Mouse (Mus musculus): ENCODE measurements around the gene Ppp1r9a. TPM values are rescaled to one million over a fixed set of nuclear protein-coding genes. Genes with fewer than 3 reads are reported as not detected.

The Ppp1r9a gene
- polyA plus RNA-seq, 1 experiment from 2014 or later: 40.1 TPM

DNA sequence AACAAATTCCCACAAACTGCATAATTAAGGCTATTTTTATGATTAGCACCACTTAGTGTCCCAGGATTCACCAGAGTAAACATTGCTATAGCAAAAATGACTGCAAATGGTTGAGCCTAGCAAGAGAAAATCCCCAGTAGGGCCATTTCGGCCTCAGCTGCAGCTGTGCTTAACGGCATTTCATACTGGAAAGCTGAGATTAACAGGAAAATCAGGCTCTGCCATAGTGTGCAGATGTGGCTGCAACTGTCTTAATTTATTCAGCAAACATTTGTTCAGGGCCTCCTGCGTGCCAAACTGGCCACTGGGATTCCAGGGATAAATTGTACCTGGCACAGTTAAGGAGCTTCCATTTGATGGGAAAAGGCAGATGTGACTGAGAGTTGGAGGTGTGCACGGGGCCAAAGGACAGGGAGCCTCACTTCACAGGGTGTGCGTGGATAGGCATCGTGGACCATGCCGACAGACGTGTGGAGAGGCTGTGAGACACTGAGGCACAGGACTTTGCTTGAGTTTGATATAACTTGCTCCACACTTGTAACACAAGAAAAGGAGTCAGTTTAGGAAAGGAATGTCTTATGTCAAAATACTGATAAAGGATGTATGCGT is 192.8 kb downstream of the Ppp1r9a start:
- no peak overlapping the region for H3K27ac ChIP-seq (ENCODE audit: low read depth, low read length)
- 73% methylated on average over 9 of the region's 9 CpGs for WGBS
- no peaks in the 10 kb centered on the region for H3K36me3 ChIP-seq (ENCODE audit: control insufficient read depth, insufficient read depth, low read length)
- no peaks in the 10 kb centered on the region for H3K9me3 ChIP-seq (ENCODE audit: control insufficient read depth, low read length)
- H3K4me1 ChIP-seq (ENCODE audit: control insufficient read depth, insufficient read depth, low read depth, low read length): no peaks in the 10 kb centered on the region; the same call in 1 of the 2 replicates
- H3K4me2 ChIP-seq (ENCODE audit: low read length): no peak overlapping the region
- ATAC-seq: peak; percentile 72
- no peaks in the 10 kb centered on the region for H3K27me3 ChIP-seq (replicated peaks; ENCODE audit: control insufficient read depth, insufficient read depth, low read length)
- no peak overlapping the region for H3K9ac ChIP-seq (ENCODE audit: low read depth, low read length)
- no peak overlapping the region for H3K4me3 ChIP-seq (ENCODE audit: low read length)

- H3K4me1 ChIP-seq (ENCODE audit: control insufficient read depth, insufficient read depth, low read depth, low read length): no peaks in the 10 kb centered on the region; the same call in 1 of the 2 replicates
- H3K27me3 ChIP-seq (replicated peaks; ENCODE audit: control insufficient read depth, insufficient read depth, low read length): no peaks in the 10 kb centered on the region
- no peak overlapping the region for H3K9ac ChIP-seq (ENCODE audit: low read depth, low read length)
- H3K27ac ChIP-seq (ENCODE audit: low read depth, low read length): no peak overlapping the region
- H3K9me3 ChIP-seq (ENCODE audit: control insufficient read depth, low read length): no peaks in the 10 kb centered on the region
- H3K4me3 ChIP-seq (ENCODE audit: low read length): no peak overlapping the region
- no peak overlapping the region for H3K4me2 ChIP-seq (ENCODE audit: low read length)
- 50% methylated on average over 3 of the region's 3 CpGs for WGBS
- no peaks in the 10 kb centered on the region for H3K36me3 ChIP-seq (ENCODE audit: control insufficient read depth, insufficient read depth, low read length)
- ATAC-seq: no peak
Measured at GRCm38 (mm10) chr6:5097309-5097708, 194.6 kb downstream of the Ppp1r9a start.

- Histone ChIP-seq H3K27me3 (replicated peaks; ENCODE audit: control insufficient read depth, insufficient read depth, low read length) (no peaks in the 10 kb centered on the region), H3K4me1 (ENCODE audit: control insufficient read depth, insufficient read depth, low read depth, low read length) (no peaks in the 10 kb centered on the region; the same call in 1 of the 2 replicates), H3K36me3 (ENCODE audit: control insufficient read depth, insufficient read depth, low read length) (no peaks in the 10 kb centered on the region), H3K4me2 (ENCODE audit: low read length) (no peak overlapping the region), H3K9ac (ENCODE audit: low read depth, low read length) (no peak overlapping the region), H3K4me3 (ENCODE audit: low read length) (no peak overlapping the region), H3K27ac (ENCODE audit: low read depth, low read length) (no peak overlapping the region), H3K9me3 (ENCODE audit: control insufficient read depth, low read length) (no peaks in the 10 kb centered on the region)
- ATAC-seq: no peak
- 62% methylated on average over 5 of the region's 5 CpGs for WGBS
Measured at GRCm38 (mm10) chr6:5099282-5099681, 196.6 kb downstream of the Ppp1r9a start.

DNA sequence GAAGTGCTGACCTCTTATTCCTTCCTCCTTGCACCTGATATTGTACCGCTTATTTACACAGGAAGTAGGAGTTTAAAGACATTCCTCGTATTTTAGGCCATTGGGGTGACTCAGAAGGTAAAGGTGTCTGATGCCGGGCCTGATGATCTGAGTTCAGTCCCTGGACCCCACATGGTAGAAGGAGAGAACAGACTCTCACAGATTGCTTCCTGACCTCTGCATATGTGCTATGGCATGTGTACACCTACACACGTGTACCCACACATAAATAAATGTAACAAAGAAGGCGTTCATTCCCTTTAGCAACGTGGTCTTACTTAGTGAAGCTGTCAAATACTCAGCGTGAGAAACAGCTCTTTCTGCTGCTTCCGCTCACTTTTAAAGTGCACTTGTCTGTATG is 197.1 kb downstream of the Ppp1r9a start:
- Histone ChIP-seq H3K4me2 (ENCODE audit: low read length) (no peak overlapping the region), H3K4me1 (ENCODE audit: control insufficient read depth, insufficient read depth, low read depth, low read length) (no peaks in the 10 kb centered on the region; the same call in 1 of the 2 replicates), H3K27ac (ENCODE audit: low read depth, low read length) (no peak overlapping the region), H3K27me3 (replicated peaks; ENCODE audit: control insufficient read depth, insufficient read depth, low read length) (no peaks in the 10 kb centered on the region), H3K9me3 (ENCODE audit: control insufficient read depth, low read length) (no peaks in the 10 kb centered on the region), H3K9ac (ENCODE audit: low read depth, low read length) (no peak overlapping the region), H3K36me3 (ENCODE audit: control insufficient read depth, insufficient read depth, low read length) (no peaks in the 10 kb centered on the region), H3K4me3 (ENCODE audit: low read length) (no peak overlapping the region)
- WGBS: 74% methylated on average over 8 of the region's 8 CpGs
- ATAC-seq: no peak

GRCm38 (mm10) chr6:5100347-5100746 is 197.6 kb downstream of the Ppp1r9a start:
- Histone ChIP-seq H3K36me3 (ENCODE audit: control insufficient read depth, insufficient read depth, low read length) (no peaks in the 10 kb centered on the region), H3K4me2 (ENCODE audit: low read length) (no peak overlapping the region), H3K9ac (ENCODE audit: low read depth, low read length) (no peak overlapping the region), H3K4me3 (ENCODE audit: low read length) (no peak overlapping the region), H3K27ac (ENCODE audit: low read depth, low read length) (no peak overlapping the region), H3K4me1 (ENCODE audit: control insufficient read depth, insufficient read depth, low read depth, low read length) (no peaks in the 10 kb centered on the region; the same call in 1 of the 2 replicates), H3K27me3 (replicated peaks; ENCODE audit: control insufficient read depth, insufficient read depth, low read length) (no peaks in the 10 kb centered on the region), H3K9me3 (ENCODE audit: control insufficient read depth, low read length) (no peaks in the 10 kb centered on the region)
- ATAC-seq: no peak
- WGBS: 84% methylated on average over 10 of the region's 10 CpGs

DNA sequence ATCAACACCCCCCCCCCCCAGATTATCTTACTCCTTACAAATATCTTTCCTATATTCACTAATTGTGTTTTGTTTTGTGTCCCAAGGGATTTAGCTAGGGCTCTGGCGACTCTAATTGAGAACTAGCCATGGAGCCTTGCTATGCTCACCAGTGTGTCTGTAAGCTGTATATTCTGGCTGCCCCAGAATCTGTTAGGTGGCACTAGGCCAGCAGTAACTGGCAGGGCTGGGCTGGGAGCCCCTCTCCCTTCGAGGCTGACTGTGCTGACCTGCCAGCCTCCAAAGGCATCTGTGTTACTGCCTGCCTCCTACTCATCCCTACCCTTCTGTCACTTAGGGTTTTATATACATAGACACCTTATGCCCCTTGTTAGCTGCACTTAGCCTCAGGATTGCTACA is 200.0 kb downstream of the Ppp1r9a start:
- Histone ChIP-seq H3K4me3 (ENCODE audit: low read length) (no peak overlapping the region), H3K27ac (ENCODE audit: low read depth, low read length) (no peak overlapping the region), H3K9ac (ENCODE audit: low read depth, low read length) (no peak overlapping the region), H3K9me3 (ENCODE audit: control insufficient read depth, low read length) (no peaks in the 10 kb centered on the region), H3K36me3 (ENCODE audit: control insufficient read depth, insufficient read depth, low read length) (no peaks in the 10 kb centered on the region), H3K27me3 (replicated peaks; ENCODE audit: control insufficient read depth, insufficient read depth, low read length) (no peaks in the 10 kb centered on the region), H3K4me2 (ENCODE audit: low read length) (no peak overlapping the region), H3K4me1 (ENCODE audit: control insufficient read depth, insufficient read depth, low read depth, low read length) (no peaks in the 10 kb centered on the region; the same call in 1 of the 2 replicates)
- peak; percentile 92 for ATAC-seq
- WGBS: 10% methylated on average over 2 of the region's 2 CpGs

- no peaks in the 10 kb centered on the region; the same call in 1 of the 2 replicates for H3K4me1 ChIP-seq (ENCODE audit: control insufficient read depth, insufficient read depth, low read depth, low read length)
- ATAC-seq: no peak
Measured at GRCm38 (mm10) chr6:5103769-5104168, 201.1 kb downstream of the Ppp1r9a start.

DNA sequence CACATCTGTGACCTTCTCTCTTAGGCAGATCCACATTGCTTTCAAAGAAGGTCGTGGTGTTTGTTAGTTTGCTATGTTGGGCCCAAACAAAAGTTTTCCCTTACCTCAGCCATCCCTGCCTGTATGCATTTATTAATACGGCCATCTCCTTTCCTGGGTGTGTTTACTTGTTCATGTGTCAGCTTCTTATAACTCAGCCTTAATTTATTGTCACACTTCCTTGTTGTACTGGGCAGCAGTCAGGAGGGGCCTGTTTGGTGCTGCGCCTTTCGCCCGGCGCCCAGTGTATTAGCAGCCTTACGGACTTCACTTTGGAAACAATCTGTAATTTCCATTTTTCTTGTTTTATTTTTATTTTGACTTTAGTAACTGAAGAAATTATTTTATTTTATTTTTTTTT is 201.5 kb downstream of the Ppp1r9a start:
- Histone ChIP-seq H3K4me2 (ENCODE audit: low read length) (no peak overlapping the region), H3K27me3 (replicated peaks; ENCODE audit: control insufficient read depth, insufficient read depth, low read length) (no peaks in the 10 kb centered on the region), H3K4me1 (ENCODE audit: control insufficient read depth, insufficient read depth, low read depth, low read length) (no peaks in the 10 kb centered on the region; the same call in 1 of the 2 replicates), H3K4me3 (ENCODE audit: low read length) (no peak overlapping the region), H3K27ac (ENCODE audit: low read depth, low read length) (no peak overlapping the region), H3K36me3 (ENCODE audit: control insufficient read depth, insufficient read depth, low read length) (no peaks in the 10 kb centered on the region), H3K9me3 (ENCODE audit: control insufficient read depth, low read length) (no peaks in the 10 kb centered on the region), H3K9ac (ENCODE audit: low read depth, low read length) (no peak overlapping the region)
- ATAC-seq: no peak
- 88% methylated on average over 7 of the region's 7 CpGs for WGBS

More at GRCm38 (mm10) chr6:5103769-5104168, 201.1 kb downstream of the Ppp1r9a start:
- H3K36me3 ChIP-seq (ENCODE audit: control insufficient read depth, insufficient read depth, low read length): no peaks in the 10 kb centered on the region
- no peak overlapping the region for H3K9ac ChIP-seq (ENCODE audit: low read depth, low read length)
- H3K4me2 ChIP-seq (ENCODE audit: low read length): no peak overlapping the region
- no peaks in the 10 kb centered on the region for H3K27me3 ChIP-seq (replicated peaks; ENCODE audit: control insufficient read depth, insufficient read depth, low read length)
- H3K4me3 ChIP-seq (ENCODE audit: low read length): no peak overlapping the region
- H3K27ac ChIP-seq (ENCODE audit: low read depth, low read length): no peak overlapping the region
- WGBS: 27% methylated on average over 6 of the region's 6 CpGs
- H3K9me3 ChIP-seq (ENCODE audit: control insufficient read depth, low read length): no peaks in the 10 kb centered on the region

DNA sequence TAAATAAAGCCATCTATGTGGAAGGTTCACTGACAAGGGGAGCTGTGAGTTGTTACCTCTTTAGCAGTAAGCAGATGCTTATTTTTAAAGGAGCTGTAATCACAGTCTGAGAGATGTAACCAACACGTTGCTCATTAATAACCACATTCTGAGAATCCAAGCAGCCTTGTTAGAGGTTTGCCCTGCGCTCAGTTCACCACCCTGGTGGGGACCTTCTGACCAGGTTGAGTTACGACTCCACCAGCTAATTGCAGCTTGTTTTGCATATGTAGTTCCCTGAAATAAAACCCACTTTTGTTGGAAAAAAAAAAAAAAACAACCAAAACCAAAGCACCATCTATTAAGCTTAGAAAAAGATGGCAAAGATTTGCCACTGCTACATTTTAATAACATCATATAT is 205.8 kb downstream of the Ppp1r9a start:
- no peaks in the 10 kb centered on the region for H3K27me3 ChIP-seq (replicated peaks; ENCODE audit: control insufficient read depth, insufficient read depth, low read length)
- H3K27ac ChIP-seq (ENCODE audit: low read depth, low read length): no peak overlapping the region
- ATAC-seq: no peak
- no peak overlapping the region for H3K4me2 ChIP-seq (ENCODE audit: low read length)
- H3K4me1 ChIP-seq (ENCODE audit: control insufficient read depth, insufficient read depth, low read depth, low read length): peaks cover 4% of the 10 kb centered on the region; the same call in 1 of the 2 replicates
- no peak overlapping the region for H3K4me3 ChIP-seq (ENCODE audit: low read length)
- no peaks in the 10 kb centered on the region for H3K36me3 ChIP-seq (ENCODE audit: control insufficient read depth, insufficient read depth, low read length)
- 47% methylated on average over 3 of the region's 3 CpGs for WGBS
- no peak overlapping the region for H3K9ac ChIP-seq (ENCODE audit: low read depth, low read length)
- H3K9me3 ChIP-seq (ENCODE audit: control insufficient read depth, low read length): no peaks in the 10 kb centered on the region
